Mouse (Mus musculus): ENCODE data around the gene Ola1.
A peak's percentile ranks its signal among the peaks of the same experiment; 100 is the strongest.

Ola1 gene

DNA sequence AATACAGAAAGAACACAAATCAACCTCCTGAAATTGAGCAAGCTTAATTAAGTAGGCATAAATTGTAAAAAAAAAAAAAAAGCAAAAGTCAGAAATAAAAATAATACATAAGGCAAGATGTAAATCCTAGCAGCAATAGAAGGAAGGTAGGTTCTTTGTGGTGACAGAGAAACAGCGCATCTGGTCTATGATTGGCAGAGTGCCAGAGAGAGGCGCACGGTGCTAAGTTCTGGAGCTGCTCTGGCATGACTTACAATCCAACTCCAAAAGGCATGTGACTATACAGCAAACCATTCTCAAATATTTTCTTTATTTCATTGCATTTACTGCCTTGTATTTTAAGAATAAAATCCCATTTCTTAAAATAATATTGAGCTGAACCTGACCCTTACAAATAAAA, 68.2 kb downstream of the Ola1 start:
- DNase-seq (ENCODE audit: low read depth, low spot score), result no peak

- no peak for DNase-seq (ENCODE audit: low read depth, low spot score)
These were observed 72.6 kb downstream of the Ola1 start for GRCm38 (mm10) chr2:73146111-73146510.

DNA sequence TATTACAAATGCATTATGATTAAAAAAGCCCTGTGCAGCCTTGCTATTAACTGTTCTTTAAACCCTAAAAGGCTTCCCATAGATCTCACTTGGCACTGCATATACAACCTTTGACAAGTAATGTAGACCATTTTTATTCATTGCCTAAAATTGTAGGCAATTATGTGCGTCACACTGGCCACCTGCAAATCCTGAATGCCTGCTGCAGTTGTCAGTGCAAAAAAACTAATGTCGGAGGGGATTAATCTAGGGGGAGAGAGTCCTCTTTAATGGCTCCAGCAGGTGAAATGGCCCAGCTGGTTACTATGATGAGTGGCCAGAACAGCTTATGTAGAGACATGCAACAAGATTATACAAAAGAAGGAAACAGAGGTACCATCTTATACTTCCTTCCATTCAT, 75.0 kb downstream of the Ola1 start:
- DNase-seq (ENCODE audit: low read depth, low spot score), result peak; percentile 28

DNA sequence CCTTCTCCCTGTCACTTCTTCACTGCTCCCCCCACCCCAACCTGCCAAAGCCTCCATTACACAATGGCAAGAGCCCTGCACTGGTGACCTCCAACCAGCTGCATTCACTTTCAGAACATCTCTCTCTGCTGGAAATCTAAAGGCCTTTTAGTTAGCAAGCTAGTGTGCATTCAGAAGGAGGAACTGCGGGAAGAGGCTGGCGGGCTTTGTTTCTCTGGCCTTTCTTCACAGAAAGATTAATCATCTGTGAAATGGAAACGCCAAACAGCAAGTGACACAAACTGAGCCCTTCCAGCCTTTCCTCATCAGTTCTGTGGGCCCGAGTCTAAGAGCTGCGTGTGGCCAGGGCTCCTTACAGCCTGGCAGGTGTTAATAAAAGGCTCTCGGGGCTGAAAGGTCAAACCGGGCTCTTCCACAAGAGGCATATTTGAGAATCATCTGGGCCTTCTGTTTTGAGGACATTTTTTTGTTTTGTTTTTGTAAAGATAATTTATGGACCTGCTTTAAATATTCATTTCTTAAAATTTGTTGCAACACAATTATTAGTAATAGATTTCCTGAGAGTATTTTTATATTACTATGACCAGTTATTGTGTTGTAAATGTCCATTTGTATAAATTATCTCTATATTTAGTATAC, 75.8 kb downstream of the Ola1 start:
- peak; percentile 75 for DNase-seq (ENCODE audit: low read depth, low spot score)

GRCm38 (mm10) chr2:73132897-73133296, 85.8 kb downstream of the Ola1 start:
- no peak for DNase-seq (ENCODE audit: low read depth, low spot score)

GRCm38 (mm10) chr2:73127686-73128085, 91.0 kb downstream of the Ola1 start:
- no peak for DNase-seq (ENCODE audit: low read depth, low spot score)

- DNase-seq (ENCODE audit: low read depth, low spot score), result no peak
These were observed 99.9 kb downstream of the Ola1 start for GRCm38 (mm10) chr2:73118781-73119180.

DNA sequence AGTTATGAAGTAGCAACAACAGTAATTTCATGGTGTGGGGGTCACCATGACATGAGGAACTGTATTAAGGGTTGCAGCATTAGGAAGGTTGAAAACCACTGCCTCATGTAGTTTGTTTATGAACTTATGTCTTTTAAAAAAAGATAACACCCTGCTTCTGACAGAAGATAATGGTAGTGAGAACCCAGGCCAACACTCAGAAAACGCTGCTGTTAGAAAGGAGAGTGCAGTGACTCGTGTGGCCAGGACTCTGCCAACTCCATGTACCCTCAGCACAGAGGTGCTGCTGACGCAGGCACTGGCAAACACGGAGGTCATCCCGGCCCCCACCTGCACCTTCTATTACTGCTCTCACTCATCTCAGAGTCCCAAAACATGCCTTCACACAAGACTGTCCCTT, 111.6 kb downstream of the Ola1 start:
- DNase-seq (ENCODE audit: low read depth, low spot score), result no peak

DNA sequence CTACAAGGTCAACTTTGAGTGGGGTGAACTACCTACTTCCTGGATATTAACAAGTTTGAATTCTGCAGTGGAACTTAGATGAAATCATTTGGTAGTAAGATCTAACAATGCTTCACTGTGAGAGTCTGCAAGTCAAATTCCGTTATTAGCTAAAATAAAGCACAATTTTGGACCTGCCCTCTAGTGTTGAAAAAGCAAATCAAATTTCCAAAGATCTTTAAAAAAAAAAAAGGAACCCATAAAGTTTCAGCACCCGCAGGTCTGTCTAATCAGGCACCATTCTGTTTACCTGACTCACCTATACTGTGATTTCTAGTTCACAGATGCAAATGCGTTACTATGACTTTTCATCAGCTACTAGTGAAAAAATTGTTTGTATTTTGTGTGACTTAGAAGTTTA, 122.2 kb downstream of the Ola1 start:
- no peak for DNase-seq (ENCODE audit: low read depth, low spot score)

DNA sequence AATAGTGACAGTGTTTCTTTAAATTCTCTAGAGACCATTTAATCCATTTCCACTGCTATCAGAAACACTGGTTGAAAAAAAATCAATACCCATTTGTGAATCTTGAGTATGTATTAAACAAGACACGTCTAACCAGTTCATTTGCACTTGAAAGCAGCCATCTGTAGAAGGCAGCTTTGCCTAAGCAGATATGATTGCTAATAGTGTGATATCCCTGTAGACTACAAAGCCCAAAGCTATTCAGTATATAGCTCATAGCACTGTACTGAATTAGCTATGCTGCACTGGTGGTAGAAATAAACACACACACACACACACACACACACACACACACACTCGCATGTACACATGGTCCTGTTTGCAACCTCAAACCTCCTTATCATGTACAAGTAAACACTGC, 123.4 kb downstream of the Ola1 start:
- DNase-seq (ENCODE audit: low read depth, low spot score), result no peak

DNA sequence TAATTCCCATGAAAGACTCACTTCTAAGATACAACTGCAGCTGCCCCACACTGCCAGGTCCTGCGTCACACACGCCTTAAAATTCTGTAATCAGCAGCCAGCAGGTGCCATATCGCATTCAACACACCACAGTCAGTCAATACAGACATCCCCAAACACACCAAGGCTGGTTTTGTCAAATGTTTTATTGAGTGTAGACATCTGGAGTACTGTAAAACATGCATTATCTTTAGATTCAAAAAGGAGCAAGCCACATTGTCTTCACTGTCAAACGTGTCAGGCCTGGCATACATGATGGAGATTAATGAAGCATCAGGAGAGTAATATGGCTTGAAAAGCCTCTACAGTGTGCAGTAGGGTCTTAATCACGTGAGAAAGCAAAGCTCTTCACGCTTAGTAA, 125.7 kb downstream of the Ola1 start:
- no peak for DNase-seq (ENCODE audit: low read depth, low spot score)

DNA sequence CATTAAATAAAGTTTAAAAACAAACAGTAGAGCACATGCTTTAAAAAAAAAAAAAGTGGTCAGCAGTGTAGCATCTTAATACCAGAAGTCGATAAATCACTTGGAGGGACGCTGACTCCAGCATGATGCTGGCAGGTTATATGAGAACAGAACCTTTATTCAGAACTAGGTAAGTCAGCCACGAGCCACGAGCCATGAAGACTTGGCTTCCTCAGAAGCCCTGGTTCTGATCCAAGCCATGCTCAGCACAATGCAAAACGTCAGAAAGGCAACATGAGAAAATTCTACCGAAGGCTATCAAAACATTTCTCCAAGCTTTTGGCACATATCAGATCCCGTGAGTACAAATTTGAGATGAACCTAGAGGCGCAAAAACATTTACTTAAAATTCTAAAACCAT, 127.4 kb downstream of the Ola1 start:
- DNase-seq (ENCODE audit: low read depth, low spot score), result no peak

GRCm38 (mm10) chr2:73087641-73088040, 131.1 kb downstream of the Ola1 start:
- no peak for DNase-seq (ENCODE audit: low read depth, low spot score)

DNA sequence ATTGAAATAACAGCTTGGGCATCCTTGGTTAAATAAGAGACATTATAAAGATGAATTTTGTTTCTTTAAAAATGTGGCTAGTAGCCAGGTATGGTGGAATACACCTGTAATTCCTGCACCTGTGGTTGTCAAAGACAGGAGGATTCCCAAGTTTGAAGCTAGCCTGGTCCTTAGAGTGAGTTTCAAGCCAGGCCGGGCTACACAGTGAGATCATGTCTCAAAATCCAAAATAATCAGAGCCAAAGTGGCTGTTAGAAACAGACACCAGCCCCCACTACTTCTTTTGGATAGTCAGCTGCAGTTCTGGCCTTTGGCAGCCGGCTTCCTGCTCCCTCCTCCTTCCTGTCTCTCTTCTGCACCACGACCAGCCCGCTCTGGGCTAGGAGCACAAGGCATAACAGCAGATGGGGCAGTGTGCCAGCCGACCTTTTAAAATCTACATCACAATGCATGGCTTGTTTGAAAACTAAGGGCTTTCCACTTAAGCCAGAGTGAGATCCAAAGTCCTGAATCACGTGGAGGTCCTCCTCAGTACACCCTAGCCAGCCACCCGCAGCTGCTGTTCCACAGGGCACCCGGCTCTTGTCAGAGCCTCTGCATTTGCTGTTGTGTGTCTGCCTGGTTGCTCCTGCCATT, 132.9 kb downstream of the Ola1 start:
- peak; percentile 51 for DNase-seq (ENCODE audit: low read depth, low spot score)

DNA sequence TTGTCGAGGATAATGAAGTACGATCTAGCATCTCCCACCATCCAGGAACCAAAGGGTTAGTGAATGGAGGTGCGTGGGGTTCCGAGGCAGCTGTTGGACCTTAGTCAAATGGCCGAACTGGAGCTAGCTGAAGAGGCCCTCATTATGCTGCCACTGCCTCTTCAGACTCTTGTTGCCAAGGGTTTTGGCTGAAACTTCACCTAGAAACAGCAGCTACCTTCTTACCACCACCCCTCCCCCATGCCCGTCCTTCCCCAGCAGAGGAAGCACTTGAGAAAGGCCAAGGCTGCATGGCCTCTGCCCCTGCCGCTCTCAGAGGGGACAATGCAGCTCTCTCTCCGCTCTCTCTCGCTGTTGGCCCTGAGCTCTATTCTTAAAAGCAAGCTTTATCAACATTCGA, 136.2 kb downstream of the Ola1 start:
- DNase-seq (ENCODE audit: low read depth, low spot score), result no peak

DNA sequence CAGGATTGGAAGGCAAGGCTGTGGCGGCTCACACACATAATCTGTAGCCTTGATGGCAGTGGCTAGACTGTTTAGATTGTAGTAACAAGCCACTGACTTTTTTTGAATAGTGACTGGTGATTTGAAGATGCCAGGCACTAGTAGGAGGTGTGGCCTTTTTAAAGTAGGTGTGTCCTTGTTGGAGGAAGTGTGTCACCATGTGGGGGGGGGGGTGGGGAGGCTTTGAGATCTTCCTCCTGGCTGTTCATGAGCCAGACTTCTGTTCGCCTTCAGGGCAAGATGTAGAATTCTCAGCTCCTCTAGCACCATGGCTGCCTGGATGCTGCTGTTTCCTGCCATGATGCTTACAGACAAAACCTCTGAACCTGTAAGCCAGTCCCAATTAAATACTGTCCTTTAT, 136.9 kb downstream of the Ola1 start:
- DNase-seq (ENCODE audit: low read depth, low spot score), result no peak

GRCm38 (mm10) chr2:73080084-73080483, 138.6 kb downstream of the Ola1 start:
- no peak for DNase-seq (ENCODE audit: low read depth, low spot score)

- DNase-seq (ENCODE audit: low read depth, low spot score), result no peak
These were observed 139.4 kb downstream of the Ola1 start for GRCm38 (mm10) chr2:73079311-73079710.

- no peak for DNase-seq (ENCODE audit: low read depth, low spot score)
These were observed 144.8 kb downstream of the Ola1 start for GRCm38 (mm10) chr2:73073811-73074472.

GRCm38 (mm10) chr2:73071201-73071600, 147.5 kb downstream of the Ola1 start:
- no peak for DNase-seq (ENCODE audit: low read depth, low spot score)

GRCm38 (mm10) chr2:73070449-73071076, 148.2 kb downstream of the Ola1 start:
- no peak for DNase-seq (ENCODE audit: low read depth, low spot score)

- DNase-seq (ENCODE audit: low read depth, low spot score), result no peak
These were observed 149.4 kb downstream of the Ola1 start for GRCm38 (mm10) chr2:73069223-73069825.
